Mouse (Mus musculus) liver, embryonic 12.5 days (tissue): ENCODE results near the gene Uty. TPM values are rescaled to one million over a fixed set of nuclear protein-coding genes. Genes with fewer than 3 reads are reported as not detected.

ENCODE experiments used
- polyA plus RNA-seq: library from polyadenylated mRNA; unstranded; fragments of >200 nt; fragmentation: Nextera tagmentation; extraction: Ambion mirVana; gene quantifications from 2 replicates; pipeline ENCODE4 v1.2.1, GENCODE M21; 2016

Uty gene
- polyA plus RNA-seq, 1 experiment from 2014 or later = 6.9 TPM

Other genes with a start within 250 kb of the Uty start
- 19.9 and 23.8 TPM in 2 replicates for gene Eif2s3y, start 235.2 kb downstream of the Uty start, polyA plus RNA-seq
- gene Ddx3y, start 40.9 kb upstream of the Uty start, polyA plus RNA-seq = 12.2 and 15.4 TPM in 2 replicates
- not detected in 2 replicates for gene Usp9y, start 214.0 kb upstream of the Uty start, polyA plus RNA-seq